Mouse (Mus musculus) kidney, adult 2 months (tissue): ENCODE data around the gene Rcor2.

ENCODE experiments used
- CTCF ChIP-seq: fragments of 200-500 bp; conservative IDR thresholded peaks from 2 replicates; pipeline ENCODE4 v1.5.1; 2011; ENCODE audit warnings: low read depth, mild to moderate bottlenecking, control low read depth, low read length, moderate library complexity, mixed read lengths; ENCODE audit not compliant: insufficient read depth, insufficient read length
- POLR2A ChIP-seq: fragments of 200-500 bp; IDR thresholded peaks from one replicate; pipeline ENCODE4 v1.6.1; 2011; ENCODE audit warnings: low read depth, low read length, control low read depth

GRCm38 (mm10) chr19:7289767-7290166, 22.6 kb downstream of the Rcor2 start:
- TF ChIP-seq CTCF (no peak), POLR2A (no peak)
